Mouse (Mus musculus) spleen, postnatal 36 days (tissue): ENCODE data around the gene Umad1.
A peak's percentile ranks its signal among the peaks of the same experiment; 100 is the strongest.
"Not testable (repeated sequence)": the region's sequence is repeated elsewhere in the genome, so short reads cannot be mapped to it uniquely, and the experiment has no call there.

ENCODE experiments used
- DNase-seq, 2 experiments: peaks; one replicate each; pipeline ENCODE4 v3.0.0; 2022; ENCODE audit warnings: low spot score in 2 of 2, mixed read lengths in 1 of 2

Umad1 gene

DNA sequence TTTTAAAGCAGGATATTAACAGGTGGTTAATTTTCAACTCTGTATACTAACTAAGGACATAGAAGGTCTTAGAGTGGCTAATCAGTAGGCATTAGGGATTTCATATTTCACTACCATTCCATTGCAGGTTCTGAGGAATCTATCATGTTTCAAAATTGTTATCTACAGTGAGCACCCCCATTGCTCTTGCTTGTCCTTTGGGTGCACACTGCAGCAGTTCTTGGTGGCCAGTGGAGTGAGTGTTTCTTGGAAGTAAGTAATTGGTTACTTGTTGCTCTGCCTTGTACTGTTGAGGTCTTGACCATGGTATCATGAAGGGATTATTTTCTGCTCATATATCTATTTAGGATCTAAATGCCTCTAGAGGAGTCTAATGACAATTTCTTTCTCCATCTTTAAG, 57.1 kb downstream of the Umad1 start:
- DNase-seq = no peak

GRCm38 (mm10) chr6:8319591-8319990, 60.5 kb downstream of the Umad1 start:
- no peak for DNase-seq

- DNase-seq = not testable (repeated sequence)
Measured at GRCm38 (mm10) chr6:8331496-8331895, 72.4 kb downstream of the Umad1 start.

DNA sequence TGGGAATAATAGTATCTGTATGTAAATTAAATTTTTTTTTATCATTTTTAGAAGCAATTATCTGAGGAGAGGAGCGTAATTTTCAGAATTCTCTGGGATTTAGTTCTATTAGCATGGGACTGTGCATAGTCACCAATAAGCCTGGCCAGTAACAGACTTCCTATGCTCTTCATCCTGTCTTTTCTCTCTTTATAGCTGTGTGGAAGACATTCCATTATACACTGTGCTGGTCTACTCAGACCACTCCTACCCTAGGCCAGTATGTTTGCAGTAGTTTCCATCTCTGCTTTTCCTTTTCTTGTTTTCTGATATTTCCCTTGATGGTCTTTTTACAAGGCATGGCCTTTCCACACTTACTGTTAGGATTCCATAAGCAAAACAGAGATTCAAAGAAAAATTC, 74.3 kb downstream of the Umad1 start:
- no peak for DNase-seq

DNA sequence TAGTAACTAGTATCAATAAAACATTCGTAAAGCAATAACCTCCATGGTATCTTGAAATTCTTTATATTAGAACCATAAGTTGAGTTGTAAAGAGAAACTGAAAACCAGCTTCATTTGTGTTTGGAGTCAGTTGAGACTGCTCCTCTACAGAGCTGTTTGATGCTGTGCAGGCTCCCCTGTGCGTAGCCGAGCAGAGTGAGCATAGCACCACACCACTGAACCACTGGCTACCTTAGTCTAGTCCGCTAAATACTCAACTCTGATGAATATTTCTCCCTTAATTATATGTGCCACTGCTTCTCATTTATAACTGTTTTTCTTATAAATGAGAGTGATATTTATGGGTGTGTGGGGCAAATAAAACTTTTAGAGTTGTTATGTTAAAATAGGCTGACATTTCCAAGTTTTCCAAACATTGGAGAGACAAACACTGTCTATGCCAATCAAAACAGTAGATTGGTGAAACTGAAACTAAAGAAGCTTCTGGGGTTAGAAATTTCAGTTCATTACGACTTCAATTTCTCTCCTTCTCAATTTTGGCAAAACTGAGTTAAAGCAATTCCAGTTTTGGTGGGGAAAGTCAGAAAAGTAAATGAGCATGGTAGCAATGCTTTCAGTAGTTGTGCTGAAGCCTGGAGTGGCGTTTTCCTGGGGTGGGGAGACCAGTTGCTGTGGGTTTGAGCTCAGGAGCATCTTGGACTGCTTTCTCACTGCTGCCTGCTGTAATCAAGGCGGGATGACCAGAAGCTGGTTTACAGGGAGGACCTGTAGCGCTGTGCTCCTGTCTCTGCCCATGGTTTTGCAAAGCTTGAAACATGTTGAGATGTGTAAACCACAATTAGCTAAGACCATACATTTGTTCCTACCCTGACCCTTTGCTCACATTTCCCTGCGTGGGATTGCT, 77.7 kb downstream of the Umad1 start:
- no peak for DNase-seq

- DNase-seq = no peak
Measured at GRCm38 (mm10) chr6:8339453-8339852, 80.4 kb downstream of the Umad1 start.

- no peak for DNase-seq
Measured at GRCm38 (mm10) chr6:8343271-8343670, 84.2 kb downstream of the Umad1 start.

- DNase-seq = peak; percentile 66 to 80
Measured at GRCm38 (mm10) chr6:8345219-8345856, 86.2 kb downstream of the Umad1 start.

- DNase-seq = no peak
Measured at GRCm38 (mm10) chr6:8347154-8347553, 88.1 kb downstream of the Umad1 start.

DNA sequence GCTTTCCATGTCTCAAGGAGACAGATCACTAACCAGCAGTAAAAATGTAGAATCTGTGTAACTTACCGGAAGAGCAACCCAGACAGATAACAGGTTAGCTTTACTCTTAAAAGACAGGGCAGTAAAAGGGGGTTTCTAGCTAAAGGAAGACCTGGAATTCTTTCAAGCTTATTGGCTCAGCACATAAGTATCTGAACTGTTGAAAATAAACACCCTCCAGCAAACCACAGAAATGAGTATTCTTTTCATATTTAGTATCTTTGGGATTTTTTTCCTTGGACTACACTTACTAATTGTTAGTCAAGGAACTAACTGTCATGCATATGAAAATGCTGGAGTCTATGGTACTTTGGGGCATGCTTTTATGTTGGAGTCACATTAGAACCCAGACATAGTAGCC, 89.3 kb downstream of the Umad1 start:
- no peak for DNase-seq

- DNase-seq = no peak
Measured at GRCm38 (mm10) chr6:8349060-8349670, 90.1 kb downstream of the Umad1 start.

DNA sequence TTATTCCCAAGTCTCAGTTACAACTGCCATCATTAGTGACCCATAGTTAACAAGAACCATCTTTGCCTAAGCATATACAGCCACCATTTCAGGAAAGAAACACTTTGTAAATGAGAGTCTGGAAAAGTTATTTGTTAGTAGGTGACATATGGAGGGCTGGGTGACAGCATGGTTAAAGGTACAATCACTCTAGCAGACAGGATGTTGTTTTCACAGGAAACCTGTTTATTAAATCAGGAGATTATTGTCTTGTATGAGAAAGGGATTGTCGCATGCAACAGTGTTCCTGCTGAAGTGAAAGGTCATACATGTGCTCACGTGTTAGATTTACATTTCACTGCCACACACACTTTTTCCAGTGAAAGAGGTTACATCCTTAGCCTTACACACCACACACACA, 92.4 kb downstream of the Umad1 start:
- no peak for DNase-seq

GRCm38 (mm10) chr6:8352533-8353168, 93.6 kb downstream of the Umad1 start:
- no peak for DNase-seq

DNA sequence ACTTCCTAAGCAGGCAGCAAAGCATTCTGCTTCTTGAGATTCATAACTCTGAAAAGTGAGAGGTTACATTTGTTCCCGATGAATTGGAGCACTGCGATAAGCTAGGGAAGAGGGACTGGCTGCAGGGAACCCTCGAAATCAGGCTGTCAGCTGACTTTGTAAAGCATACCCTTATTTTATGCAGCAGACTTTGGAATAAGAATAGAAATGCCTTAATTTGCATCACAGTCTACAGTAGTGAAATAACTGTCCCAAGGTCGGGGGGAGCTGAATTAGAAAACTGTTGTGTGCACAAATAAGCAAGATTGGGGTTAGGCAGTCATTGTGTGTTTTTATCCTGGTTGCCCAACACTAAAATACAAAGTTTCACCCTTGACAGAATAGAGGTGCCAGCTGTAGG, 94.4 kb downstream of the Umad1 start:
- no peak for DNase-seq

DNA sequence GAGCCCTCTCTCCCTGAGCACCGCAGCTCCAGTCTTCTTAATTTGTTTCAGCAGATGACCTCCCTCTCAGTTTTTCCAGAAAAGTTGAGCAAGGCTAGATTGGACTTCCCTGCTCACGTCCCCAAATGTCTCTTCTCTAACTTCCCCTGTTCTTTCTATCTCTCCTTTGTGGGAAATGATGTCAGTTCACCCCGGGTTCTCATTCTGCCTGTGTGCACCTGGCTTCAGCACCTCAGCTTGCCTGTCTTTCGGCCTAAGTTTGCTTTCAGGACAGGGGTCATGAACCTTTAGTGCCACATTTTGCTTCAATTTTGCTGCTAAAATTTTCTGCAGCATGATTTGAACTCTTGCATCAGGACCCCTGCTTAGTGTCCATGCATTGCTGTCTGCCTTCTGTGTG, 95.8 kb downstream of the Umad1 start:
- DNase-seq = no peak

GRCm38 (mm10) chr6:8358232-8358631, 99.1 kb downstream of the Umad1 start:
- no peak for DNase-seq

DNA sequence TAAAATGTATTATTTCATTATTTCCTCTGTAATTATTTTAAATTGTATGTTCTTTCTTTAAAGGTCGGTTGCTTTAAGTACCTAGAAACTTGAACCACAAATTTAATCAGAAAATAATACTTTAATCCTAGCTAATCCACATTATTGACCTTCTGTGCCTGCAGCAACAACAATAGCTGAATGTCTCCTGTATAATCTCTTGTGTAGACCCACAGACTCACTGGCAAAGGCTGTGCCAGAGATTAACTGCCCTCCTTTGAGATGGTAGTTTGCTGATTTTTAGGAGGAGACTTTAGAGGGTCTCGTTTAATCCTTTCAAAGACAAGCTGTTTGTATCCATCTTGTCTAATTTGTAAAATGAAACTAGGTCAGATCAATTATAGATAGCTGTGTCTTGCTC, 99.7 kb downstream of the Umad1 start:
- no peak for DNase-seq

GRCm38 (mm10) chr6:8360805-8361204, 101.7 kb downstream of the Umad1 start:
- DNase-seq = no peak

GRCm38 (mm10) chr6:8364033-8364756, 105.1 kb downstream of the Umad1 start:
- DNase-seq = no peak

DNA sequence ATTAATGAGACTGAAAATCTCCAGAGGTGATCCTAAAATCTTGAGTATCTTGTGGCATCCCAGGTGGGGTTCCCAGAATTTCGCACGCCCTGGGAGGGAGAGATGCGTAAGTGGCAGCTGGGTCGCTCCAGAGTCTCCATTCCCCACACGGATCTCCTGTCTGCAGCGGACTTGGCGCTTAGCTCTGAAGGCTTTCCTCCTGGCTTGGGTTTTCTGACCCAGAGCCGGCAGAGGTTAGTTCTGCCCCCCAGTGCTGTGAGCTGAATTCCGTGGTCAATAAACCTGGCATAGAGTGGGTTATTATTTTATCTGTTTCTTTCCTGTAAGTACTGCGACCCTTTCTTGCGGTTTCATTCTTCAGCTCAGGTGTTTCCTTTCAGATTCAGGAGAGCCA, 105.7 kb downstream of the Umad1 start:
- no peak for DNase-seq

GRCm38 (mm10) chr6:8367675-8368074, 108.6 kb downstream of the Umad1 start:
- no peak for DNase-seq
